Mouse (Mus musculus): ENCODE measurements around the gene Osbp2.

Gene Osbp2

GRCm38 (mm10) chr11:3761339-3761738 lies 102.4 kb downstream of the Osbp2 start:
- DNase-seq (ENCODE audit: low read depth, low spot score): no peak

GRCm38 (mm10) chr11:3759433-3759832 lies 104.3 kb downstream of the Osbp2 start:
- no peak for DNase-seq (ENCODE audit: low read depth, low spot score)

GRCm38 (mm10) chr11:3755341-3755740 lies 108.4 kb downstream of the Osbp2 start:
- no peak for DNase-seq (ENCODE audit: low read depth, low spot score)

GRCm38 (mm10) chr11:3754685-3755084 lies 109.0 kb downstream of the Osbp2 start:
- no peak for DNase-seq (ENCODE audit: low read depth, low spot score)

- DNase-seq (ENCODE audit: low read depth, low spot score): no peak
Measured at GRCm38 (mm10) chr11:3753897-3754296, 109.8 kb downstream of the Osbp2 start.

GRCm38 (mm10) chr11:3752766-3753165 lies 110.9 kb downstream of the Osbp2 start:
- DNase-seq (ENCODE audit: low read depth, low spot score): no peak

- DNase-seq (ENCODE audit: low read depth, low spot score): no peak
Measured at GRCm38 (mm10) chr11:3749831-3750230, 113.9 kb downstream of the Osbp2 start.

- DNase-seq (ENCODE audit: low read depth, low spot score): no peak
Measured at GRCm38 (mm10) chr11:3742449-3742848, 121.3 kb downstream of the Osbp2 start.

GRCm38 (mm10) chr11:3741183-3741582 lies 122.5 kb downstream of the Osbp2 start:
- DNase-seq (ENCODE audit: low read depth, low spot score): no peak

GRCm38 (mm10) chr11:3738778-3739177 lies 124.9 kb downstream of the Osbp2 start:
- no peak for DNase-seq (ENCODE audit: low read depth, low spot score)

GRCm38 (mm10) chr11:3735715-3736114 lies 128.0 kb downstream of the Osbp2 start:
- no peak for DNase-seq (ENCODE audit: low read depth, low spot score)

- DNase-seq (ENCODE audit: low read depth, low spot score): no peak
Measured at GRCm38 (mm10) chr11:3733933-3734636, 129.6 kb downstream of the Osbp2 start.

- DNase-seq (ENCODE audit: low read depth, low spot score): no peak
Measured at GRCm38 (mm10) chr11:3731469-3731868, 132.2 kb downstream of the Osbp2 start.

GRCm38 (mm10) chr11:3727438-3728105 lies 136.1 kb downstream of the Osbp2 start:
- DNase-seq (ENCODE audit: low read depth, low spot score): no peak

GRCm38 (mm10) chr11:3725331-3726054 lies 138.2 kb downstream of the Osbp2 start:
- no peak for DNase-seq (ENCODE audit: low read depth, low spot score)

GRCm38 (mm10) chr11:3724726-3725125 lies 139.0 kb downstream of the Osbp2 start:
- DNase-seq (ENCODE audit: low read depth, low spot score): no peak

GRCm38 (mm10) chr11:3723910-3724309 lies 139.8 kb downstream of the Osbp2 start:
- DNase-seq (ENCODE audit: low read depth, low spot score): no peak

- no peak for DNase-seq (ENCODE audit: low read depth, low spot score)
Measured at GRCm38 (mm10) chr11:3722861-3723260, 140.8 kb downstream of the Osbp2 start.

GRCm38 (mm10) chr11:3722036-3722435 lies 141.7 kb downstream of the Osbp2 start:
- DNase-seq (ENCODE audit: low read depth, low spot score): no peak

GRCm38 (mm10) chr11:3716662-3717061 lies 147.0 kb downstream of the Osbp2 start:
- no peak for DNase-seq (ENCODE audit: low read depth, low spot score)

GRCm38 (mm10) chr11:3714486-3714885 lies 149.2 kb downstream of the Osbp2 start:
- DNase-seq (ENCODE audit: low read depth, low spot score): peak; percentile 64

GRCm38 (mm10) chr11:3710203-3710602 lies 153.5 kb downstream of the Osbp2 start:
- DNase-seq (ENCODE audit: low read depth, low spot score): no peak

GRCm38 (mm10) chr11:3707057-3707456 lies 156.6 kb downstream of the Osbp2 start:
- no peak for DNase-seq (ENCODE audit: low read depth, low spot score)

Measured in A20 (cell line).